Mouse (Mus musculus): ENCODE measurements around the gene Tbrg4. TPM values are rescaled to one million over a fixed set of nuclear protein-coding genes. Genes with fewer than 3 reads are reported as not detected.

Tbrg4 gene
- polyA plus RNA-seq, 1 experiment from 2014 or later: 31.7 TPM

- no peak overlapping the region for H3K4me2 ChIP-seq
- 93% methylated on average over 12 of the region's 12 CpGs for WGBS
- H3K4me1 ChIP-seq (replicated peaks): no peaks in the 10 kb centered on the region
- H3K9ac ChIP-seq: no peak overlapping the region
- H3K9me3 ChIP-seq: no peaks in the 10 kb centered on the region
- H3K27me3 ChIP-seq: no peaks in the 10 kb centered on the region
- no peak overlapping the region for H3K27ac ChIP-seq (replicated peaks)
- ATAC-seq (ENCODE audit: low read depth): no peak
- H3K4me3 ChIP-seq: no peak overlapping the region
- peaks cover 82% of the 10 kb centered on the region for H3K36me3 ChIP-seq
Measured at GRCm38 (mm10) chr11:6615250-6616205, 10.3 kb downstream of the Tbrg4 start.

- no peaks in the 10 kb centered on the region for H3K27me3 ChIP-seq
- ATAC-seq (ENCODE audit: low read depth): peak; percentile 92
- H3K4me2 ChIP-seq: peak within 1 kb of the TSS; percentile 98
- WGBS: 2% methylated on average over 38 of the region's 41 CpGs
- H3K36me3 ChIP-seq: peaks cover 30% of the 10 kb centered on the region
- peaks cover 69% of the 10 kb centered on the region for H3K4me1 ChIP-seq (replicated peaks)
- H3K9ac ChIP-seq: peak within 1 kb of the TSS; percentile 90
- no peaks in the 10 kb centered on the region for H3K9me3 ChIP-seq
- peak within 1 kb of the TSS; percentile 99 for H3K27ac ChIP-seq (replicated peaks)
- peak within 1 kb of the TSS; percentile 71 for H3K4me3 ChIP-seq
Measured at GRCm38 (mm10) chr11:6605491-6606399, 20.1 kb downstream of the Tbrg4 start, which contains the start of gene Nacad. Gene Nacad, minus strand, starts transcription at chr11:6606053.

DNA sequence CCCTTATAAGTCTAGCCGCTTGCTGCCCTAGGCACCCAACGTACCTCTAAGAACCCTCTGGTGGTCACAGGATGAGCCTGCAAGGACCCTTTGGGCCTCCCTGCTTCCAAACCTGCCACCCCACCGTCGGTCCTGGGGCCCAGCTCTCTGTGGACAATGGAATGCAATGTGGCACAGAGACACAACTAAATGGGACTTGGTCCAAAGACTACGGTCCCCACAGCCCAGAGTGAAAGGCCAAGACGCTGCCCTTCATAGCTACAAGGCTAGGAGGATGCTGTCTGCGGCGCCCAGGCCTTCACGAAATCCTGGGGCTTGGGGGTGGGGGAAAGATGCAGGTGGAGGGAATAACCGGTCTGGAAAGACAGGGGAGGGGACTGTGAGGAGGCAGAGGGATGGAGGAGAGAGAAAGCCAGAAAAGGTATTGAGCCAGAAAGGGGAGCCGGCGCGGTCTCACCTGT is 20.8 kb downstream of the Tbrg4 start:
- 9% methylated on average over 13 of the region's 13 CpGs for WGBS
- Histone ChIP-seq H3K36me3 (peaks cover 30% of the 10 kb centered on the region), H3K27me3 (no peaks in the 10 kb centered on the region), H3K9me3 (no peaks in the 10 kb centered on the region), H3K4me1 (replicated peaks) (peaks cover 76% of the 10 kb centered on the region), H3K27ac (replicated peaks) (peak overlapping the region; percentile 99), H3K4me3 (peak overlapping the region; percentile 71), H3K4me2 (peak overlapping the region; percentile 98), H3K9ac (peak overlapping the region; percentile 90)
- peak; percentile 3; the same call in 1 of the 2 replicates for ATAC-seq (ENCODE audit: low read depth)

GRCm38 (mm10) chr11:6604604-6604936 is 21.3 kb downstream of the Tbrg4 start:
- peak overlapping the region; percentile 90 for H3K9ac ChIP-seq
- no peaks in the 10 kb centered on the region for H3K9me3 ChIP-seq
- ATAC-seq (ENCODE audit: low read depth): no peak
- H3K4me2 ChIP-seq: peak overlapping the region; percentile 98
- H3K36me3 ChIP-seq: peaks cover 33% of the 10 kb centered on the region
- peak overlapping the region; percentile 99 for H3K27ac ChIP-seq (replicated peaks)
- H3K4me3 ChIP-seq: peak overlapping the region; percentile 71
- H3K4me1 ChIP-seq (replicated peaks): peaks cover 80% of the 10 kb centered on the region
- no peaks in the 10 kb centered on the region for H3K27me3 ChIP-seq

DNA sequence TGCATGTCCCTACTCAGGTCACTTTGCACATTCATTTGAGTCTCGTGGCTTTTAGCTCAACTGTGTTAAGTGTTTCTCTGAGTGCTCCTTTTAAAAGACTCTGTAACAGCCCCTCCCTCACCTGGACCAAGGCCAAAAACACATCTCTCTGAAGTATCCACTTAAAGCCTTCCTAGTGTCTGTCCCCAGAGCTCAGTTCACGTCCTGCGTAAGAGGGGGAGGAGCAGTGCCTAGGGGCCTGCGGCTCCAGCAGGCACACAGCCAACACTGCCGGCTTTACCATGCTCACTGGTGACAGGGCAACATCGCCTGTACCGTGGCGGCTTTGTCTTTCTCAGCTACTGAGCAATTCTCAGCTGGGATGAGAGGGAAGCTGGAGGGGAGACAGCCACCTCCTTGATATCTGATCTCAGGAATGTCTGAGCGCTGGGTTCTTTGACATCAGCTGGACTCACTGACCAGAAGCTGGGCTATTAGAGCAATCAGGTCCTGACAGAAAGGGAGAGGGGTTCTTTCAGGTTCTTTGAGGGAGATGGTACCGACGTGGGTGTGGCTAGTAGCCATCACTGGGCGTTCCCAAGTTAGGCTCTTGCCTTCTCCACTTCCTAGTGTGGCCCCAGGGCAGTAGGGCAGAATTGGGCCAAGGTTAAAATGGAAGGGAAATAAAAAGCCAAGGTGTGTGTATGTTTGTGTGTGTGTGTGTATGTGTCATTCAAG is 21.8 kb downstream of the Tbrg4 start:
- Histone ChIP-seq H3K36me3 (peaks cover 33% of the 10 kb centered on the region), H3K9ac (peak overlapping the region; percentile 90), H3K4me1 (replicated peaks) (peaks cover 86% of the 10 kb centered on the region), H3K4me2 (peak overlapping the region; percentile 98), H3K9me3 (no peaks in the 10 kb centered on the region), H3K27me3 (no peaks in the 10 kb centered on the region), H3K27ac (replicated peaks) (peak overlapping the region; percentile 99), H3K4me3 (peak overlapping the region; percentile 71)
- ATAC-seq (ENCODE audit: low read depth): peak; percentile 40
- WGBS: 10% methylated on average over 12 of the region's 12 CpGs

GRCm38 (mm10) chr11:6603224-6603623 is 22.6 kb downstream of the Tbrg4 start:
- WGBS: 79% methylated on average over 9 of the region's 9 CpGs
- H3K9ac ChIP-seq: peak overlapping the region; percentile 90
- H3K36me3 ChIP-seq: peaks cover 34% of the 10 kb centered on the region
- H3K27ac ChIP-seq (replicated peaks): peak overlapping the region; percentile 99
- H3K9me3 ChIP-seq: no peaks in the 10 kb centered on the region
- peak overlapping the region; percentile 98 for H3K4me2 ChIP-seq
- H3K4me1 ChIP-seq (replicated peaks): peaks cover 94% of the 10 kb centered on the region
- H3K4me3 ChIP-seq: peak overlapping the region; percentile 71
- ATAC-seq (ENCODE audit: low read depth): no peak
- H3K27me3 ChIP-seq: no peaks in the 10 kb centered on the region

DNA sequence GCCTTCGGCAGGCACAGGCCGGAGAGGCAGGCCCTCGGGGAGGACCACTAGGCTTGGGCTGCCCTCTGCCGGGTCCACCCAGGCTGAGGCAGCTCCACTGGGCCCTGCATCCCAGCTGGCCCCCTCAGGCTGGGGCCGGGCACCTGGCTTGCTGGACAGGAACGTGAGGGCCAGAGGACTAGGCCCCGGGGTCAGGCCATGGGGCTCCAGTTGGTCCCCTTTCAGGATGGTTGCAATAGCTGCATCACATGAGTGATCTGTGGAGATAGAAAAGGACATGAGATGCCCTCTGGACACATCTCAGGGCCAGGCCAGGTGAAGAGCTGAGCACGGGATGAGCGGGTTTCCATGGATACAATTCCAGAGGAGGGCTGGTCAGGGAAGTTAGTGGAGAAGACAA is 23.2 kb downstream of the Tbrg4 start:
- 83% methylated on average over 9 of the region's 9 CpGs for WGBS

GRCm38 (mm10) chr11:6601649-6602480 is 24.0 kb downstream of the Tbrg4 start:
- H3K9me3 ChIP-seq: no peaks in the 10 kb centered on the region
- H3K27ac ChIP-seq (replicated peaks): peak overlapping the region; percentile 28; the same call in 1 of the 2 replicates
- H3K4me2 ChIP-seq: peak overlapping the region; percentile 98
- H3K4me1 ChIP-seq (replicated peaks): peaks cover 94% of the 10 kb centered on the region
- peaks cover 47% of the 10 kb centered on the region for H3K36me3 ChIP-seq
- H3K27me3 ChIP-seq: no peaks in the 10 kb centered on the region
- no peak overlapping the region for H3K4me3 ChIP-seq
- 83% methylated on average over 20 of the region's 20 CpGs for WGBS
- peak overlapping the region; percentile 90 for H3K9ac ChIP-seq
- no peak for ATAC-seq (ENCODE audit: low read depth)

More for the DNA sequence above, 23.2 kb downstream of the Tbrg4 start:
- H3K9me3 ChIP-seq: no peaks in the 10 kb centered on the region
- H3K9ac ChIP-seq: peak overlapping the region; percentile 90
- H3K36me3 ChIP-seq: peaks cover 39% of the 10 kb centered on the region
- peak overlapping the region; percentile 98 for H3K4me2 ChIP-seq
- no peaks in the 10 kb centered on the region for H3K27me3 ChIP-seq
- ATAC-seq (ENCODE audit: low read depth): no peak
- H3K27ac ChIP-seq (replicated peaks): no peak overlapping the region
- H3K4me3 ChIP-seq: peak overlapping the region; percentile 71
- H3K4me1 ChIP-seq (replicated peaks): peaks cover 99% of the 10 kb centered on the region

DNA sequence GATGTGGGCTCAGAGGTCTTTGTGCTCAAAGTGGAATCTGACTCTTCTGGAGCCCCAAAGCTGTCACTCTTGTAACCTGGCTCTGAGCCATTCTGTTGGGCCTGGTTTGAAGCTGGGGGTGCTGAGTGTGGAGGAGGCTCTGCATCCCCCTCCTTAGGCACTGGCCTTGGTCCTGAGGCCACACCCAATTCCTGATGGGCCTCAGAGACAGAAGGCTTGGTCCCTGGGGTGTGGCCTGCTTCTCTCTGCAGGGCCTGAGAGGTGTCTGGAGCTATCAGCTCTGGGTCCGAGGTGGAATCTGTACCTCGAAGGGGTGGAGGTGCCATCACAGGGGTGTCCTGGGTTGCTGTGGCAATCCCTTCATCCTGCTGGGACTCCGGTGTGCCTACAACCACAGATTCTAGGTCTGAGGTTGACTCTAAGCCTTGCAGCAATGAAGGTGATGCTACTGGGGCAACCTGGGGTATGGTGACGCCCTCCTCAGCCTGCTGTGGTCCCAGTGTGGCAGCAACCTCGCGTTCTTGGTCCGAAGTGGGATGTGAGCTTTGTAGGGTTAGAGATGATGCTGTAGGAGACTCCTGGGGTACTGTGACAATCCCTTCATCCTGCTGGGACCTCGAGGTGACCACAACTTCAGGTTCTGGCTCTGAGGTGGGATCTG is 25.5 kb downstream of the Tbrg4 start:
- peak overlapping the region; percentile 84 for H3K27ac ChIP-seq (replicated peaks)
- H3K27me3 ChIP-seq: no peaks in the 10 kb centered on the region
- peaks cover 62% of the 10 kb centered on the region for H3K36me3 ChIP-seq
- no peak overlapping the region for H3K4me3 ChIP-seq
- no peak overlapping the region; the same call in 1 of the 2 replicates for H3K4me2 ChIP-seq
- peak overlapping the region; percentile 72 for H3K9ac ChIP-seq
- peaks cover 80% of the 10 kb centered on the region for H3K4me1 ChIP-seq (replicated peaks)
- no peak for ATAC-seq (ENCODE audit: low read depth)
- H3K9me3 ChIP-seq: no peaks in the 10 kb centered on the region
- 84% methylated on average over 8 of the region's 8 CpGs for WGBS

DNA sequence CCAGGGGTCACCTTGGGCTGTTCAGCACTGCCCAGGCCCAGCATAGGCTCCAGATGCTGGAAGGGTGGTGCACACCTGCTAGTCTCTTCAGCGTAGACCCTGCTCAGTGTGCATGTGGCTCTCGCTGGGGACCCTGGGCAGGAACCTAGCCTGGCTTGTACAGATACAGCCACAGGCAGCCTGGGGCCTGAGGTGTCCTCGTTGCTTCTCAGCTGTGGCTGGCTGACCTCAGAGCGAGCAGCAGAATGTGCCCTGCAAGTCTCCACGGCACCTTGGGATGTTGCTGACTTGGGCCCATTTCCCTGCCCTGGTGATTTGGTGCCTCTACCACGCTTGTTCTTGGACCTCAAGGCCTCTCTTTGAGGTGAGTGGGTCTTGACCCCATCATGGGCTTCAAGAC is 26.0 kb downstream of the Tbrg4 start:
- peak overlapping the region; percentile 57 for H3K4me2 ChIP-seq
- peaks cover 74% of the 10 kb centered on the region for H3K4me1 ChIP-seq (replicated peaks)
- peak overlapping the region; percentile 72 for H3K9ac ChIP-seq
- H3K4me3 ChIP-seq: peak overlapping the region; percentile 26
- peaks cover 68% of the 10 kb centered on the region for H3K36me3 ChIP-seq
- ATAC-seq (ENCODE audit: low read depth): 0 out of 2 replicates have a peak, but pooled peaks have one; percentile 1
- no peaks in the 10 kb centered on the region for H3K27me3 ChIP-seq
- no peaks in the 10 kb centered on the region for H3K9me3 ChIP-seq
- H3K27ac ChIP-seq (replicated peaks): peak overlapping the region; percentile 84
- WGBS: 73% methylated on average over 6 of the region's 6 CpGs
